Mouse (Mus musculus): ENCODE results near the gene Ttc1. TPM values are rescaled to one million over a fixed set of nuclear protein-coding genes. Genes with fewer than 3 reads are reported as not detected.

The Ttc1 gene
- total RNA-seq, 2 experiments from 2014 or later = 49.1 to 53.0 TPM

DNA sequence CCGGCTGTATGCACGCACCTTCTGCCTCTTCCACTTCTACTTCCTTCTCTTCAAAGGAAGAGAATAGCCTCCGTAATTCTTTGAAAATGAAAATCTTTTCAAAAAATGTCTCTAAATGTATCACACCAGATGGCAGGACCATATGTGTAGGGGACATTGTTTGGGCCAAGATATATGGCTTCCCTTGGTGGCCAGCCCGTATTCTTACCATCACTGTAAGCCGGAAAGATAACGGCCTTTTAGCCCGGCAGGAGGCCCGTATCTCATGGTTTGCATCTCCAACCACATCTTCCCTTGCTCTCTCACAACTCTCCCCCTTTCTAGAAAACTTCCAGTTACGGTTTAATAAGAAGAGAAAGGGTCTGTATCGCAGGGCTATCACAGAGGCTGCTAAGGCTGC lies 42.1 kb downstream of the Ttc1 start:
- no peak for DNase-seq (ENCODE audit: low spot score in 2 of 2)

DNA sequence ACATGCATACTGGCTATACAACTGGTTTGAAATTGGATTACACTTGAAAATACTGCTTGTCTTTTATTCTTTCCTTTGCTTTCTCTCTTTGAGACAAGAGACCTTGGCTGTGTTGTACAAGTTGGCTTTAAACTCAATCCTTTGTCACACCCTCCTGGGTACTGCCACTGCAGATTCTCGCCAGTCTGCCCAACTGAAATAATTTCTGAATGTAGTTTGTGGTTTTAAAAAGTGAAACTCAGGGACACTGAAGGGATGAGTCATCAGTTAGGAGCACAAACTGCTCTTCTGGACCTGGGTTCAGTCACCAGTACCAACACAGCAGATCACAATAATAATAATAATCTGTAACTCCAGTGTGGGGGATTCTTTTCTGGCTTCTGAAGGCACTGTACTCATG lies 44.3 kb downstream of the Ttc1 start:
- DNase-seq (ENCODE audit: low spot score in 2 of 2) = no peak

DNA sequence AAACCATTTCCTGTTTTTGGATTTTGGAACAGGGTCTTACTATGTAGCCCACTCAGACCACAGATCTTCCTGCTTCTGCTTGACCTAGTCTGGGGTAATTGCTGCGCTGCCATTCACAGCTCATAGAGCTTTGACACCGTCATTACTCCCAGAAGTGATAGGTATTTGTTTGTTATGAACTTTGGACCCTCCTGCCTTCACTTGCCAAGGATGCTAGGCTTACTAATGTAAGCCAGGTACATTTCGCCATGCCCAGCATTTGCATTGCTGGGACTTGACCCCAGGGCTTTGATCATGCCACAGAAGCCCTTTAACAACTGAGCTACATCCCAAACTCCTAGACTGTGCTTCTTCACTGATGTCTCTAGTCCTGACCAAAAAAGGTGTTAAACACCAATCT lies 47.5 kb downstream of the Ttc1 start:
- DNase-seq (ENCODE audit: low spot score in 2 of 2) = no peak

DNA sequence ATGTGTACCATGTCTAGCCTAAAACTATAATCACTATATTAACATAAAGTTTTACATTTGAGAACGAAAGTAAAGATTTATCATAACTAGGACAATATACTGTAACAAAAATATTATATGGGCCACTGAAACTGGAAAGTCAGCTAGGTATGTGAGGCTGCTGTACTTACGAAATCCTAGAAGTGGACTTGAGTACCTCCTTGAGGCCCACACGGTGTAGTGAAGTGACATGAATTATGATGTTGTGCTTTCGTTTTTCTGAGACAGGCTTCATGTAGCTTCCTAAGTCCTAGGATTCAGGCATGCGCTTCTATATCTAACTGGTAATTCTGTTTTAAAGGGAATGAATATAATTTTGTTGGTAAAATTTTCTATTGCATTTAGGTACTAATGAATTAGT lies 49.2 kb downstream of the Ttc1 start:
- no peak for DNase-seq (ENCODE audit: low spot score in 2 of 2)

DNA sequence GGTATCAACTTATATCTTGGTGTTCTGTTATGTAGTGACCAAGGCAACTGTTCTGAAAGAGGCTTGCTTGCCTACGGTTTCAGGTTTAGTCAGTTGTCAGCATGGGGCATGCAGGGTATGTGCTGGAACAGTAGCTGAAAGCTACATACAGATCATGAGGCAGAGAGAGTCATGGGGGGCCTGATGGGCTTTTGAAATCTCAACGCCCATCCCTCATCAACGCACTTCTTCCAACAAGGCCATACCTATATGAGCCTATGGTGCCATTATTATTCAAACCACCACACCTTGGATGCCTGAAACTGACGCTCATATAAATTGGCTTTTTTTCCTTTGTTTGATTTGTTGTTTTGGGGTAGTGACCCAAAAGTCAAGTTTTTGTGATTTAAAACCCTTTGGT lies 51.2 kb downstream of the Ttc1 start:
- no peak for DNase-seq (ENCODE audit: low spot score in 2 of 2)

DNA sequence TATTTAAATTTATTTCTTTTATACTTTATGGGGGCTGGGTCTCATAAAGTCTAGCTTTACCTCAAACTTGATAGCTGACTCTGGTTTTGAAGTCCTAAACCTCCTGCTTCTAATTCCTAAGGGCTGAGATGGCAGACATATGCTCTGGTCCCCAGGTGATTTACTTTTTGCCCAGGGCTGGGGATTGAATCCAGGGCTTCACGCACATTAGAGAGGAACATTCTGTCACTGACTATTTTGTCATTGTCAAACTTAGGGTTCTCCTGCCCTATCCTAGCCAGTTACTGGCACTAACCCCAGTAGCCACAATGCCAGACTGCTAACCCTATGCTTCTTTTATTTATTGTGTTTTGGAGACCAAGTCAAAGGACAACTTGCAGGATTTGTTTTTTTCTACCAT lies 59.0 kb downstream of the Ttc1 start:
- no peak for DNase-seq (ENCODE audit: low spot score in 2 of 2)

DNA sequence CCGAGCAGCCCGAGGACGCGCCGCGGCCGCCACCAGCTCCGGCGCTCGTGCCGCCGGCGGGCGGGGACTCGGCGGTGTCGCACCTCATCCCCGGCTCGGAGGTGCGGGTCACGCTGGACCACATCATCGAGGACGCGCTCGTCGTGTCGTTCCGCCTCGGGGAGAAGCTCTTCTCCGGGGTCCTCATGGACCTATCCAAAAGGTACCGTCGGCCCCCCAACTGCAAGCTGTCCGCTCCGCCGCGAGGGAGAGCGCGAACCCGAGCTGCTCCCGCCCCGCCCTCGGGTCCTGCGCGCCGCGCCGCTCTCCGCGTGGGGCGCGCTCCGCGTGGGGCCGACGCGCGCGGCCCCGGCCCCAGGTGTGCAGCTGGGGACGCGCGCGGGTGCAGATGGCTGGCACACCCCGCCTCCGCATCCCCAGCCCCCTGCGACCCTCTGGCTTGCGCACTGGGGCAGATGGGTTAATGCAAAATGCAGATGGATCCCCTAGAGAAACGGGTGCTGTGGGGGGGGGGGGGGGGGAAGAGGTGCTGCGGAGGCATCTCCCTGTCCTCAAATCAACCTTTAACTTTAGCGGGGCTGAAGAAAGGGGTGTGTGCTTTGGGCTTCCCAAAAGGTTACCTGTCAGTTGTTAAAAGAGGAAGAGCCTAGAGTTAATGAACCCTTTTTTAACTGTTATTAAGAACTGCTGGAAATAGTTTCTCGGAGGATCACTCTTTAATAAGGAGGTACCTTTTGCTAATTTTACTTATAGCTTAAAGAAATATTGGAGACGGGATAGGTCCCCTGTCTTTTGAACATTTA lies 65.2 kb downstream of the Ttc1 start:
- peak; percentile 60 to 69 for DNase-seq (ENCODE audit: low spot score in 2 of 2)

DNA sequence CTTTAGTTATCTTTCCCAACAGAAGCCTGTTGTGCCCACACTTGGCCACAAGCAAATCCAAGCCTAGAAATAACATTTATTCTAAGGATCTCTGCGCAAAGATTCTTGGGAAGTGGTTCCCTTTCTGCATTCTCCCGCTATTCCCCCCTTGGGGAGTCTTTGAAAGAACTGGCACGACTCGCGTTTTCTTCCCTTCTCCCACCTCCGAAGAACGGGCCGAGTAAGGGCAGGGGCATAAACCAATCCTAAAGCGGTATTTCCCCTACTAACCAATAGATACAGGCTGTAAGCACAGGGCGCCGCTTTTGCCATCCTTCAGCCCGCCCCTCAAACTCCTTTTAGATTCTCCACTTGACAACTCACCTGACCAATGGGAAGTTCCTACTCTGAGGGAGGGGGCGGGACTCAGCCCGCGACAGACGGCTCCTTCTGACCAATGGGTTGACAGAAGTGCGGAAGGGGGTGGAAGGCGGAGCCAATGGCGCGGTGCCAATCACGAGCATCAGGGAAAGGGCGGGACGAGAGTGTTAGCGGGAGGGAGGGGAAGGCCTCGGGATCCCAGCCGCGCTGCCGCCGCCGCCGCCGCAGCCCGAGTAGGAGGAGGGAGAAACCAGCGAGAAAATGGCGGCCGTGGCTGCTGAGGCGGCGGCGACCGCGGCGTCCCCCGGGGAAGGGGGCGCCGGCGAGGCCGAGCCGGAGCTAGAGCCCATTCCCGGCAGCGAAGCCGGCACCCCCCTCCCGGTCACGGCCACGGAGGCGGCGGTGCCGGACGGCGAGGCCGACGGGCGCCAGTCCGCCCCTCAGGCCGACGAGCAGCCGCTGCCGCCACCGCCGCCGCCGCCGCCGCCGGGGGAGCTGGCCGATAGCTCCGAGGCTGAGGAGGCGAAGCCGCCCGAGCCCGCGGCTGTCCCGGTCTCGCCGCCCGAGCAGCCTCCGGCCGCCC lies 66.1 kb downstream of the Ttc1 start, which contains the start of gene Pwwp2a:
Pwwp2a (plus strand) TSS at position 527 of the 943 bp plus-strand sequence.
- DNase-seq (ENCODE audit: low spot score in 2 of 2) = peak; percentile 99 to 100

Other genes with a start within 250 kb of the Ttc1 start
- gene Ccnjl, start 219.2 kb downstream of the Ttc1 start, total RNA-seq (2021) = 10 to 100 TPM in 1 of 2 experiments, 1 to 10 TPM in 1; 8.8 to 10.1 TPM
- gene 4933415A04Rik, start 161.0 kb downstream of the Ttc1 start, total RNA-seq (2021) = 1 to 10 TPM; 1.9 to 2.6 TPM
- gene Fabp6, start 146.5 kb downstream of the Ttc1 start, total RNA-seq (2021) = not detected
- 10 to 100 TPM; 66.0 to 70.0 TPM for gene Pwwp2a, start 66.0 kb downstream of the Ttc1 start, total RNA-seq (2021)
- gene Adra1b, start 153.2 kb upstream of the Ttc1 start, total RNA-seq (2021) = 1 to 10 TPM; 6.0 to 6.6 TPM

All from layer of hippocampus, postnatal 10 days (tissue).